Mouse (Mus musculus): ENCODE measurements around the gene Qpctl.

DNA sequence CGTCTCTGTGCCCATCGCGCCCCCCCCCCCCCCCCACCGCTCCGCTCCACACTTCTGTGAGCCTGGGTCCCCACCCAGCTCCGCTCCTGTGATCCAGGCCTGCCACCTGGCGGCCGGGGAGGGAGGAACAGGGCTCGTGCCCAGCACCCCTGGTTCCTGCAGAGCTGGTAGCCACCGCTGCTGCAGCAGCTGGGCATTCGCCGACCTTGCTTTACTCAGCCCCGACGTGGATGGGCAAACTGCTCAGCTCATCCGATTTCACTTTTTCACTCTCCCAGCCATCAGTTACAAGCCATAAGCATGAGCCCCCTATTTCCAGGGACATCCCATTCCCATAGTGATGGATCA lies 55.9 kb downstream of the Qpctl start:
- TF ChIP-seq GATA1 (IDR thresholded peaks at IDR 0.05; ENCODE audit: borderline replicate concordance, low read length) (no peak), FLI1 (IDR thresholded peaks at IDR 0.05; ENCODE audit: low read length) (no peak)
